Mouse (Mus musculus) c-Kit-positive CD71-positive TER-119-positive erythroid progenitor cells, embryonic 14.5 days (primary cell): ENCODE measurements around the gene Ranbp9.

ENCODE experiments used
- DNase-seq: peaks from one replicate; pipeline ENCODE4 v3.0.0-alpha.2; 2013; ENCODE audit warnings: low spot score

The Ranbp9 gene

GRCm38 (mm10) chr13:43452177-43452576, 28.9 kb downstream of the Ranbp9 start:
- DNase-seq = no peak

GRCm38 (mm10) chr13:43450686-43451085, 30.4 kb downstream of the Ranbp9 start:
- no peak for DNase-seq

- DNase-seq = no peak
These were observed 33.4 kb downstream of the Ranbp9 start for GRCm38 (mm10) chr13:43447721-43448120.

GRCm38 (mm10) chr13:43445754-43446153, 35.3 kb downstream of the Ranbp9 start:
- DNase-seq = no peak

GRCm38 (mm10) chr13:43444717-43445116, 36.4 kb downstream of the Ranbp9 start:
- DNase-seq = no peak

GRCm38 (mm10) chr13:43443706-43444105, 37.4 kb downstream of the Ranbp9 start:
- no peak for DNase-seq

- no peak for DNase-seq
These were observed 38.5 kb downstream of the Ranbp9 start for GRCm38 (mm10) chr13:43442551-43442950.

GRCm38 (mm10) chr13:43440376-43440775, 40.7 kb downstream of the Ranbp9 start:
- DNase-seq = no peak

GRCm38 (mm10) chr13:43433395-43433794, 47.7 kb downstream of the Ranbp9 start:
- DNase-seq = no peak

- DNase-seq = no peak
These were observed 52.6 kb downstream of the Ranbp9 start for GRCm38 (mm10) chr13:43428436-43428835.

- no peak for DNase-seq
These were observed 65.8 kb downstream of the Ranbp9 start for GRCm38 (mm10) chr13:43415249-43415648.

- DNase-seq = no peak
These were observed 67.5 kb downstream of the Ranbp9 start for GRCm38 (mm10) chr13:43413611-43414010.

- DNase-seq = no peak
These were observed 68.8 kb downstream of the Ranbp9 start for GRCm38 (mm10) chr13:43412311-43412710.

- no peak for DNase-seq
These were observed 81.5 kb downstream of the Ranbp9 start for GRCm38 (mm10) chr13:43399576-43399975.

GRCm38 (mm10) chr13:43398297-43399080, 82.6 kb downstream of the Ranbp9 start, which contains the start of gene Nol7:
TSS of gene Nol7 (plus strand) at chr13:43398390.
- DNase-seq = peak; percentile 93

GRCm38 (mm10) chr13:43397700-43398296, 83.3 kb downstream of the Ranbp9 start:
- DNase-seq = no peak

- DNase-seq = no peak
These were observed 95.8 kb downstream of the Ranbp9 start for GRCm38 (mm10) chr13:43385321-43385720.

- no peak for DNase-seq
These were observed 101.1 kb downstream of the Ranbp9 start for GRCm38 (mm10) chr13:43379989-43380388.

GRCm38 (mm10) chr13:43374918-43375432, 106.1 kb downstream of the Ranbp9 start:
- no peak for DNase-seq

- no peak for DNase-seq
These were observed 106.9 kb downstream of the Ranbp9 start for GRCm38 (mm10) chr13:43374205-43374604.

GRCm38 (mm10) chr13:43372892-43373291, 108.2 kb downstream of the Ranbp9 start:
- DNase-seq = no peak

GRCm38 (mm10) chr13:43370063-43370462, 111.0 kb downstream of the Ranbp9 start:
- no peak for DNase-seq

- no peak for DNase-seq
These were observed 115.3 kb downstream of the Ranbp9 start for GRCm38 (mm10) chr13:43365825-43366184.
